Mouse (Mus musculus): ENCODE results near the gene Hist1h2ad.

The Hist1h2ad gene

GRCm38 (mm10) chr13:23620056-23620732 is 46.0 kb downstream of the Hist1h2ad start:
- no peak for DNase-seq (ENCODE audit: low spot score in 2 of 2)

GRCm38 (mm10) chr13:23620733-23621531 is 46.8 kb downstream of the Hist1h2ad start, which contains the start of gene Hist1h2be:
TSS of gene Hist1h2be (minus strand) at chr13:23621124.
- peak; percentile 53 to 59 for DNase-seq (ENCODE audit: low spot score in 2 of 2)

GRCm38 (mm10) chr13:23621532-23622174 is 47.5 kb downstream of the Hist1h2ad start:
- peak; percentile 10 to 48 for DNase-seq (ENCODE audit: low spot score in 2 of 2)

- DNase-seq (ENCODE audit: low spot score in 2 of 2), result peak; percentile 76 to 83
Measured at GRCm38 (mm10) chr13:23622175-23622671, 48.0 kb downstream of the Hist1h2ad start, which contains the start of gene Hist1h1e. TSS of gene Hist1h1e (minus strand) at chr13:23622558.

- DNase-seq (ENCODE audit: low spot score in 2 of 2), result no peak
Measured at GRCm38 (mm10) chr13:23622861-23623450, 48.8 kb downstream of the Hist1h2ad start.

Data from frontal cortex, postnatal 25 days (tissue).